Mouse (Mus musculus) kidney, postnatal 0 days (tissue): Measurements from ENCODE around the gene Rangrf. TPM values are rescaled to one million over a fixed set of nuclear protein-coding genes. Genes with fewer than 3 reads are reported as not detected.
"Not testable (repeated sequence)": the region's sequence is repeated elsewhere in the genome, so short reads cannot be mapped to it uniquely, and the experiment has no call there.

Source experiments
- ATAC-seq: fragments of 200-750 bp; cut with Nextera tagmentation; replicated peaks from 2 replicates; pipeline ENCODE4 v1.8.0; 2017; ENCODE audit warnings: low read depth, moderate number of reproducible peaks, moderate TSS enrichment, moderate library complexity; ENCODE audit not compliant: low FRiP score
- DNase-seq: peaks from one replicate; pipeline ENCODE4 v3.0.0-alpha.2; 2016; ENCODE audit warnings: low spot score
- H3K27ac ChIP-seq: fragments of 300-500 bp; sonication (generic); 2 replicates; pipeline ENCODE4 v1.5.1; 2014; ENCODE audit warnings: mild to moderate bottlenecking
- H3K27me3 ChIP-seq: fragments of 300-500 bp; sonication (generic); 2 replicates; pipeline ENCODE4 v1.6.1; 2014; ENCODE audit warnings: low read length, mixed read lengths; ENCODE audit not compliant: insufficient read depth
- H3K36me3 ChIP-seq: fragments of 300-500 bp; sonication (generic); 2 replicates; pipeline ENCODE4 v1.6.1; 2014; ENCODE audit warnings: low read length, mixed read lengths; ENCODE audit not compliant: insufficient read depth
- H3K4me1 ChIP-seq: fragments of 300-500 bp; sonication (generic); replicated peaks from 2 replicates; pipeline ENCODE4 v1.6.1; 2014; ENCODE audit warnings: antibody characterized with exemption, low read length, mixed read lengths; ENCODE audit not compliant: insufficient read depth
- H3K4me2 ChIP-seq: fragments of 300-500 bp; sonication (generic); 2 replicates; pipeline ENCODE4 v1.6.1; 2014; ENCODE audit warnings: mild to moderate bottlenecking, low read length, moderate library complexity, mixed read lengths
- H3K4me3 ChIP-seq: fragments of 300-500 bp; sonication (generic); replicated peaks from 2 replicates; pipeline ENCODE4 v1.5.1; 2014; ENCODE audit warnings: low read depth, low read length
- H3K9ac ChIP-seq: fragments of 300-500 bp; sonication (generic); 2 replicates; pipeline ENCODE4 v1.6.1; 2014; ENCODE audit warnings: low read depth, low read length
- H3K9me3 ChIP-seq: fragments of 300-500 bp; sonication (generic); replicated peaks from 2 replicates; pipeline ENCODE4 v1.6.1; 2016; ENCODE audit warnings: low read length, inconsistent platforms, mixed read lengths
- CTCF ChIP-seq: IDR thresholded peaks from 2 replicates; pipeline ENCODE4 v1.5.1; 2016; ENCODE audit warnings: antibody characterized with exemption, low read depth, mild to moderate bottlenecking, moderate library complexity
- WGBS: fragments of 180-500 bp; shearing (Covaris S2); extraction: QIAGEN DNeasy Blood & Tissue Kit; methylation state at CpG from one replicate; pipeline ENCODE4 v1.1.7; 2014; 5-methylcytosine and 5-hydroxymethylcytosine counted together
- polyA plus RNA-seq: library from polyadenylated mRNA; unstranded; fragments of >200 nt; fragmentation: Nextera tagmentation; extraction: Ambion mirVana; gene quantifications from 2 replicates; pipeline ENCODE4 v1.2.1, GENCODE M21; 2015

Rangrf gene
- polyA plus RNA-seq, 1 experiment from 2014 or later: 55.6 TPM

- Histone ChIP-seq H3K4me3 (no peak overlapping the region), H3K9ac (no peak overlapping the region), H3K4me2 (no peak overlapping the region), H3K9me3 (no peaks in the 10 kb centered on the region), H3K27ac (no peak overlapping the region), H3K27me3 (no peaks in the 10 kb centered on the region), H3K36me3 (no peaks in the 10 kb centered on the region), H3K4me1 (0 out of 2 replicates have a peak, but pooled peaks cover 9% of the 10 kb centered on the region)
- 88% methylated on average over 15 of the region's 15 CpGs for WGBS
- ATAC-seq: no peak
- DNase-seq: no peak
- no peak for TF ChIP-seq CTCF
Observed at GRCm38 (mm10) chr11:69010400-69011323, 35.7 kb upstream of the Rangrf start.

GRCm38 (mm10) chr11:69009508-69009907, 34.5 kb upstream of the Rangrf start:
- ATAC-seq (no peak), DNase-seq (no peak)
- no peak overlapping the region for H3K9ac ChIP-seq
- no peaks in the 10 kb centered on the region for H3K9me3 ChIP-seq
- H3K4me1 ChIP-seq: 0 out of 2 replicates have a peak, but pooled peaks cover 9% of the 10 kb centered on the region
- no peaks in the 10 kb centered on the region for H3K36me3 ChIP-seq
- H3K27ac ChIP-seq: no peak overlapping the region
- no peaks in the 10 kb centered on the region for H3K27me3 ChIP-seq
- no peak overlapping the region for H3K4me3 ChIP-seq
- no peak for TF ChIP-seq CTCF
- 92% methylated on average over 1 of the region's 1 CpGs for WGBS
- no peak overlapping the region for H3K4me2 ChIP-seq

- WGBS: 10% methylated on average over 38 of the region's 38 CpGs
- peak within 1 kb of the TSS; percentile 65 for H3K4me2 ChIP-seq
- H3K36me3 ChIP-seq: no peaks in the 10 kb centered on the region
- H3K9me3 ChIP-seq: no peaks in the 10 kb centered on the region
- H3K27me3 ChIP-seq: no peaks in the 10 kb centered on the region
- peak; percentile 93 for DNase-seq
- H3K9ac ChIP-seq: peak within 1 kb of the TSS; percentile 71
- H3K4me1 ChIP-seq: 0 out of 2 replicates have a peak, but pooled peaks cover 9% of the 10 kb centered on the region
- ATAC-seq: peak; percentile 81
- H3K4me3 ChIP-seq: peak within 1 kb of the TSS; percentile 67
- no peak for TF ChIP-seq CTCF
- peak within 1 kb of the TSS; percentile 38; the same call in 1 of the 2 replicates for H3K27ac ChIP-seq
Observed at GRCm38 (mm10) chr11:69008182-69009121, 33.5 kb upstream of the Rangrf start, which contains the start of gene Pfas. Gene Pfas, minus strand, starts transcription at chr11:69008460.

- H3K36me3 ChIP-seq, H3K4me1 ChIP-seq, H3K4me3 ChIP-seq, H3K4me2 ChIP-seq, H3K9ac ChIP-seq, H3K27ac ChIP-seq, H3K9me3 ChIP-seq, DNase-seq, H3K27me3 ChIP-seq, ATAC-seq: not testable (repeated sequence)
Observed at GRCm38 (mm10) chr11:69006575-69006974, 31.6 kb upstream of the Rangrf start.

GRCm38 (mm10) chr11:69005193-69005592, 30.2 kb upstream of the Rangrf start:
- Histone ChIP-seq H3K4me3 (no peak overlapping the region), H3K27me3 (no peaks in the 10 kb centered on the region), H3K36me3 (peaks cover 24% of the 10 kb centered on the region), H3K4me1 (0 out of 2 replicates have a peak, but pooled peaks cover 5% of the 10 kb centered on the region), H3K27ac (no peak overlapping the region), H3K9ac (no peak overlapping the region), H3K9me3 (no peaks in the 10 kb centered on the region), H3K4me2 (no peak overlapping the region)
- no peak for TF ChIP-seq CTCF
- DNase-seq (no peak), ATAC-seq (no peak)
- WGBS: 86% methylated on average over 7 of the region's 7 CpGs

GRCm38 (mm10) chr11:69003592-69003991, 28.6 kb upstream of the Rangrf start:
- peak; percentile 46; the same call in 1 of the 2 replicates for TF ChIP-seq CTCF
- Histone ChIP-seq H3K4me2 (no peak overlapping the region), H3K9ac (no peak overlapping the region), H3K27ac (no peak overlapping the region), H3K27me3 (no peaks in the 10 kb centered on the region), H3K36me3 (peaks cover 36% of the 10 kb centered on the region), H3K4me1 (0 out of 2 replicates have a peak, but pooled peaks cover 5% of the 10 kb centered on the region), H3K4me3 (no peak overlapping the region), H3K9me3 (no peaks in the 10 kb centered on the region)
- ATAC-seq (no peak), DNase-seq (peak; percentile 42)
- 54% methylated on average over 4 of the region's 4 CpGs for WGBS

GRCm38 (mm10) chr11:69002782-69003181, 27.8 kb upstream of the Rangrf start:
- ATAC-seq: not testable (repeated sequence)

More at GRCm38 (mm10) chr11:69002782-69003181, 27.8 kb upstream of the Rangrf start:
- H3K9ac ChIP-seq, DNase-seq, H3K4me2 ChIP-seq, H3K4me1 ChIP-seq, H3K9me3 ChIP-seq, H3K4me3 ChIP-seq, H3K27ac ChIP-seq, H3K27me3 ChIP-seq: not testable (repeated sequence)
- peaks cover 42% of the 10 kb centered on the region for H3K36me3 ChIP-seq
- 91% methylated on average over 4 of the region's 4 CpGs for WGBS
